Mouse (Mus musculus) bone marrow macrophage, adult 2 months (primary cell): Measurements from ENCODE around the gene Gsc.

ENCODE experiments used
- CTCF ChIP-seq: IDR thresholded peaks from 2 replicates; pipeline ENCODE4 v1.5.1; 2012; ENCODE audit warnings: low read depth, mild to moderate bottlenecking, low read length, moderate library complexity
- POLR2A ChIP-seq: IDR thresholded peaks from 2 replicates; pipeline ENCODE4 v1.6.1; 2012; ENCODE audit warnings: mild to moderate bottlenecking, low read depth, low read length, borderline replicate concordance

GRCm38 (mm10) chr12:104425591-104425990 is 47.5 kb downstream of the Gsc start:
- TF ChIP-seq CTCF (no peak), POLR2A (no peak)
